Mouse (Mus musculus): ENCODE results near the gene Bmf. TPM values are rescaled to one million over a fixed set of nuclear protein-coding genes. Genes with fewer than 3 reads are reported as not detected.

The Bmf gene
- polyA plus RNA-seq, 1 experiment from 2014 or later = 0.99 TPM

DNA sequence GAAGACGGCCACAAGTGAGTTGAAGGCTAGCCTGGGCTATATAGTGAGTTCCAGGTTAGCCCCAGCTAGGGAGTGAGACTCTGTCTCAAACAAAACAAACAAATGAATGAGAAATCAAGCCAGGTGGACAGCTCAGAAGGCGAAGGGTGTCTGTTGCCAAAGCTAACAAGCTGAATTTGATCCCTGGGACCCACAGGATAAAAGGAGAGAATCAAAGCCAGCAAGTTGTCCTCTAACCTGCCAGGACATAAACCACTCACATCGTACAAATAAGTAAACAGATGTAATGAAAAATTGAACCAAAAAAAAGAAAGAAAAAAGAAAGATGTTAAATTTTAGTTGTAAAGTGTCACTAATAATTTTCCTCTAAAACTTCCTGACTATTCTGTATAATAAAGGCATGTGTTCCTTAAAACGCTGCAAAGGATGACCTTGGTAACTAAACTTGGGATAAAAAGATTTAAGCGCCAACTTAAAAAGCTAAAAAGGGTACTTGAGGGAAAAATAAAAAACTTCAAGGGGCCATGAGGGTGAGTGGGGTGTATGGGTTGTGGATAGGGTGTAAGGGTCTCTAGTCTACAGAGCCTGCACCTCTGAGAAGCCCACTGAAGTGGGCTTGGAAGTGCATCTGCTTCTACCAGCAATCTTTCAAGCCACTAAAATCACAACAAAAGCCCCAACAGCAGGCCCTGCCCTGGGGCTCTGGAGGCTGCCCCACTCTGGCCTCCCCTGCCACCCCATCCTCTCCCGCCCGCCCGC, 39.6 kb downstream of the Bmf start:
- WGBS = 38% methylated on average over 8 of the region's 8 CpGs
- Histone ChIP-seq H3K36me3 (ENCODE audit: control insufficient read depth, insufficient read depth, low read length) (no peaks in the 10 kb centered on the region), H3K4me2 (ENCODE audit: low read depth, low read length) (no peak overlapping the region), H3K27ac (ENCODE audit: low read depth, low read length) (peak overlapping the region; percentile 34; the same call in 1 of the 2 replicates), H3K9me3 (ENCODE audit: control insufficient read depth, low read length) (no peaks in the 10 kb centered on the region), H3K9ac (replicated peaks; ENCODE audit: low read depth, low read length) (no peak overlapping the region), H3K4me1 (ENCODE audit: control insufficient read depth, insufficient read depth, low read length) (peaks cover 8% of the 10 kb centered on the region; the same call in 1 of the 2 replicates), H3K4me3 (ENCODE audit: low read depth, low read length) (no peak overlapping the region), H3K27me3 (ENCODE audit: control insufficient read depth, insufficient read depth, low read length) (no peaks in the 10 kb centered on the region)
- no peak; the same call in 1 of the 2 replicates for ATAC-seq (ENCODE audit: low read depth)

DNA sequence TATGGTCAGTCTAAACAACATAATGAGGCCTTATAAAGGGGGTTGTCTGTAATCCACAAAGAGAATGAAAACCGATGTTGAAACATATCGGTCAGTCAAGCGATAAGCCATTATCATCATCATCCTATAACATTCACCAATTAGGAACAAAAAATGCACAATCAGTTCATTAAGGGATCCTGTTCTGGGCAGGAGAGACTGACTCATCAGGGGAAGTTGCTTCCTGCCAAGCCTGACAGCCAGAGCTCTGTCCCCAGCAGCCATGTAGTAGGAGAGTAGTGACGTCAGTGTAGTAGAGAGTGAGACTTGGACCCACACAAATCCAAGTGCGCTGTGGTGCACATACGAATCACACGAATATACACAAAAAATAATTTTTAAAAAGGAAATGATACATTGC, 42.4 kb downstream of the Bmf start:
- Histone ChIP-seq H3K9me3 (ENCODE audit: control insufficient read depth, low read length) (no peaks in the 10 kb centered on the region), H3K4me3 (ENCODE audit: low read depth, low read length) (no peak overlapping the region), H3K4me2 (ENCODE audit: low read depth, low read length) (no peak overlapping the region), H3K36me3 (ENCODE audit: control insufficient read depth, insufficient read depth, low read length) (no peaks in the 10 kb centered on the region), H3K4me1 (ENCODE audit: control insufficient read depth, insufficient read depth, low read length) (peaks cover 8% of the 10 kb centered on the region; the same call in 1 of the 2 replicates), H3K9ac (replicated peaks; ENCODE audit: low read depth, low read length) (no peak overlapping the region), H3K27ac (ENCODE audit: low read depth, low read length) (no peak overlapping the region), H3K27me3 (ENCODE audit: control insufficient read depth, insufficient read depth, low read length) (no peaks in the 10 kb centered on the region)
- WGBS = 88% methylated on average over 7 of the region's 7 CpGs
- no peak for ATAC-seq (ENCODE audit: low read depth)

DNA sequence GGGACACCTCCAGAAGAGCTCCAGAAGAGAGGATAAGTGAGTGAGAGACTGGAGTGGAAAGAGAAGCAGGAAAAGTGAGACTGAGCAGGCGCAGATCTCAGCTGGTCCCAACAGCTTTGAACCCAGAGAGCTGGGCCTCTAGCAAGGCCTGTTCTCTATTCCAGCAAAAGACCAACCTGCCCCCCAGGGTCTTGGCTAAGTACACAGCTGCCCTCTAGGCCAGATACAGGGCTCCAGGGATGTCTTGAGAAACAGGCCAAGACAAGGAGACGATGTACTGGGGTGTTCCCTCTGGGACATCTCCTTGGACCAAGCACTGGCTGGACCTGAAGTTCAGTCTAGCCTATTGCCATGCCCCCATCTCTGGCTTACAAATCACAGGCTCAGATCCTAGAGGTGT, 49.3 kb downstream of the Bmf start:
- Histone ChIP-seq H3K4me3 (ENCODE audit: low read depth, low read length) (no peak overlapping the region), H3K9ac (replicated peaks; ENCODE audit: low read depth, low read length) (no peak overlapping the region), H3K36me3 (ENCODE audit: control insufficient read depth, insufficient read depth, low read length) (no peaks in the 10 kb centered on the region), H3K27ac (ENCODE audit: low read depth, low read length) (no peak overlapping the region), H3K27me3 (ENCODE audit: control insufficient read depth, insufficient read depth, low read length) (no peaks in the 10 kb centered on the region), H3K4me2 (ENCODE audit: low read depth, low read length) (no peak overlapping the region), H3K4me1 (ENCODE audit: control insufficient read depth, insufficient read depth, low read length) (no peaks in the 10 kb centered on the region), H3K9me3 (ENCODE audit: control insufficient read depth, low read length) (no peaks in the 10 kb centered on the region)
- WGBS = 95% methylated on average over 2 of the region's 2 CpGs
- ATAC-seq (ENCODE audit: low read depth) = no peak

DNA sequence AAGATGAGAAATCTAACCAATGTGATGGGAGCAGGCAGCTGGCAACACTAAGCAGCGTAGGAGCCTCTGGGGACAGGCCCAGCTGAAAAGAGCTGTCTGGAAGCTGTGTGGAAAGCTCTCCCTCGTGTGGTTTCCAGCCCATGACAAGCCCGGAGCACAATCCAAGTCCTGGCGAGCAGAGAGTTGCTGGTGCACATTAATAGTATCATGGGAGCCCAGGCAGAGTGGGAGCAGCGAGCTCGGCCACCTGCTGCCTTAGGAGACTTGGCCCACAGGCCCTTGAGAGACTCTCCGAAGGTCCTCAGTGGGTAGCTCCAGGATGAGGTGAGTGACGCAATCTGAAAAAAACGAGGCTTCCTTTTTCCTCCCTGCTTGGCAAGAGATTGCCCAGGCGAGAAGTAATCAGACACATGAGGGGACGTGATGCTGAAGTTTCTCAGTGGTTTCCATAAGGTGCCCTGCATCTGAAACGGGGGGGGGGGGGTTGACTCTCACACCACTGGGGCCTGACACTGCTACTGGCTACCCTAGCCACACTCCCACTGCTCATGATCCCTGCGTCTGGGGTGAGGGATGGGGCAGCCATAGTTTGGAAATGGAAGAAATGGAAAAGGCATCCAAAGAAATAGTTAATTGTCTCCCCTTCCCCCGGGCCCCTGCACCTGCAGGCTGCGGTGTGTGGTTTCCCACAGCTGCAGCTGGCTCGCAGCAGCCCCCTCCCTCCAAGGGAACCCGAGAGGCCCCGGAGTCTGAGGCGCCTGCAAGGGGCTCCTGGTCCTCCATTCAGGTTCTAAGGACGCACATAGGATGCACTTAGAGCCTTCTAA, 50.1 kb downstream of the Bmf start:
- Histone ChIP-seq H3K27ac (ENCODE audit: low read depth, low read length) (no peak overlapping the region), H3K4me3 (ENCODE audit: low read depth, low read length) (no peak overlapping the region), H3K9me3 (ENCODE audit: control insufficient read depth, low read length) (no peaks in the 10 kb centered on the region), H3K27me3 (ENCODE audit: control insufficient read depth, insufficient read depth, low read length) (no peaks in the 10 kb centered on the region), H3K4me1 (ENCODE audit: control insufficient read depth, insufficient read depth, low read length) (no peaks in the 10 kb centered on the region), H3K9ac (replicated peaks; ENCODE audit: low read depth, low read length) (no peak overlapping the region), H3K4me2 (ENCODE audit: low read depth, low read length) (no peak overlapping the region), H3K36me3 (ENCODE audit: control insufficient read depth, insufficient read depth, low read length) (no peaks in the 10 kb centered on the region)
- ATAC-seq (ENCODE audit: low read depth) = peak; percentile 73; the same call in 1 of the 2 replicates
- 35% methylated on average over 20 of the region's 20 CpGs for WGBS

DNA sequence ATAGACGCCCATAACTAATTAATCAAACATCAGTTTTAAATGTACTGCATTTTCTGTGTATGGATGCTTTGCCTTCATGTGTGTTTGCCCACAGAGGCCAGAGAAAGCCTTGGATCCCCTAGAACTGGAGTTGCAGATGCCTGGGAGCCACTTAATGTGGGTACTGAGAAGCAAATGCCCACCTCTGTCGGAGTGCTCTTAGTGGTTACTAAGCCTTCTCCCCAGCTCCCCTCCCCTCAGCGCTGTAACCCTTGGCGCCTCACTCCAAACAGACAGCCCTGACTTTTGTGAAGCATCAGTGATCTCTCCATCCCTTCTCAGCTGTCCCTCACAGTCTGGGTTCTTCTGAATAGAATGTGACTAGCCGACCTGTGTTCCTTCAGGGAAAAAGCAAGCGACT, 51.0 kb downstream of the Bmf start:
- no peak overlapping the region for H3K9ac ChIP-seq (replicated peaks; ENCODE audit: low read depth, low read length)
- H3K4me3 ChIP-seq (ENCODE audit: low read depth, low read length) = no peak overlapping the region
- 83% methylated on average over 6 of the region's 6 CpGs for WGBS
- H3K36me3 ChIP-seq (ENCODE audit: control insufficient read depth, insufficient read depth, low read length) = no peaks in the 10 kb centered on the region
- H3K4me1 ChIP-seq (ENCODE audit: control insufficient read depth, insufficient read depth, low read length) = no peaks in the 10 kb centered on the region
- no peaks in the 10 kb centered on the region for H3K27me3 ChIP-seq (ENCODE audit: control insufficient read depth, insufficient read depth, low read length)
- no peak overlapping the region for H3K27ac ChIP-seq (ENCODE audit: low read depth, low read length)
- H3K4me2 ChIP-seq (ENCODE audit: low read depth, low read length) = no peak overlapping the region
- no peaks in the 10 kb centered on the region for H3K9me3 ChIP-seq (ENCODE audit: control insufficient read depth, low read length)
- no peak for ATAC-seq (ENCODE audit: low read depth)

DNA sequence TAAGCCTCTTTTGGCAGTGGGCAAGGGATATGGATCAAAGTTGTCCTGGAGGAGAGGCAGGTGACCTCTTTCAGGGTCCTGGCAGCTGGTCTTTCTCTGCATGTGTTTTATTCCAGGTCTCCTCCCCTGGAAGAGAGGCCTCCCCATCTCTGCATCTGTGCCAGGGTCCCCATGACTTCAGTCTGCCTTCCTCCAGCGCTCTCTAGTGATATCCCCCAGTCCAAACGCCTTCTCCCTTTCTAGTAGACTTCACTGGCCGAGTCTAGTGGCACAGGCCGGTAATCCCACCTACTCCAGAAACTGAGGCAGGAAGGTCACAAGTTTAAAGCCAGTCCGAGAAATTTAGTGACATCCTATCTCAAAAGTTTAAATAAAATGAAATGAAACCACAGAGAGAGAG, 51.6 kb downstream of the Bmf start:
- Histone ChIP-seq H3K36me3 (ENCODE audit: control insufficient read depth, insufficient read depth, low read length) (no peaks in the 10 kb centered on the region), H3K4me2 (ENCODE audit: low read depth, low read length) (no peak overlapping the region), H3K9ac (replicated peaks; ENCODE audit: low read depth, low read length) (no peak overlapping the region), H3K9me3 (ENCODE audit: control insufficient read depth, low read length) (no peaks in the 10 kb centered on the region), H3K27me3 (ENCODE audit: control insufficient read depth, insufficient read depth, low read length) (no peaks in the 10 kb centered on the region), H3K27ac (ENCODE audit: low read depth, low read length) (no peak overlapping the region), H3K4me3 (ENCODE audit: low read depth, low read length) (no peak overlapping the region), H3K4me1 (ENCODE audit: control insufficient read depth, insufficient read depth, low read length) (no peaks in the 10 kb centered on the region)
- WGBS = 85% methylated on average over 5 of the region's 5 CpGs
- no peak for ATAC-seq (ENCODE audit: low read depth)

DNA sequence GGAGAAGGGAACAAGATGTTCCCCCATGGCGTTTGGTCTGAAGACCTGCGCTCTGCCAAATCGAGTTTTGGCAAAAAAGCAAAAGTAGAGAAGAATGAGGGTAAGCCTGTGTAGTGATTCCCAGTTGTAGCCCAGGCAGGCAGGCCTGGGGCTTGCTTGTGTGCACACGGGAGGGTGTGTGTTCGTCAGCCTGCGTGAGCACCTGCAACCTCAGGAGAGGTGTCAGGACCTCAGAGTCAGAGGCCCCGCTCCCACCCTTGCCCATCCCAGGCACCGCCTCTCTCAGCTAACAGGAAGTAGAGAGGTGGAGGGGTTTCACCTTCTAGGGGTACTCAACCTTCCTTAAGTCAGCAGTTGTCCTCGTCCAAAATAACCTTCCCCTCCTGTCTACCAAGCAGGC, 54.5 kb downstream of the Bmf start:
- no peak overlapping the region for H3K4me3 ChIP-seq (ENCODE audit: low read depth, low read length)
- no peaks in the 10 kb centered on the region for H3K27me3 ChIP-seq (ENCODE audit: control insufficient read depth, insufficient read depth, low read length)
- no peak overlapping the region for H3K4me2 ChIP-seq (ENCODE audit: low read depth, low read length)
- no peaks in the 10 kb centered on the region for H3K9me3 ChIP-seq (ENCODE audit: control insufficient read depth, low read length)
- no peaks in the 10 kb centered on the region for H3K4me1 ChIP-seq (ENCODE audit: control insufficient read depth, insufficient read depth, low read length)
- no peaks in the 10 kb centered on the region for H3K36me3 ChIP-seq (ENCODE audit: control insufficient read depth, insufficient read depth, low read length)
- no peak overlapping the region for H3K27ac ChIP-seq (ENCODE audit: low read depth, low read length)
- WGBS = 78% methylated on average over 9 of the region's 9 CpGs
- no peak for ATAC-seq (ENCODE audit: low read depth)
- H3K9ac ChIP-seq (replicated peaks; ENCODE audit: low read depth, low read length) = no peak overlapping the region

DNA sequence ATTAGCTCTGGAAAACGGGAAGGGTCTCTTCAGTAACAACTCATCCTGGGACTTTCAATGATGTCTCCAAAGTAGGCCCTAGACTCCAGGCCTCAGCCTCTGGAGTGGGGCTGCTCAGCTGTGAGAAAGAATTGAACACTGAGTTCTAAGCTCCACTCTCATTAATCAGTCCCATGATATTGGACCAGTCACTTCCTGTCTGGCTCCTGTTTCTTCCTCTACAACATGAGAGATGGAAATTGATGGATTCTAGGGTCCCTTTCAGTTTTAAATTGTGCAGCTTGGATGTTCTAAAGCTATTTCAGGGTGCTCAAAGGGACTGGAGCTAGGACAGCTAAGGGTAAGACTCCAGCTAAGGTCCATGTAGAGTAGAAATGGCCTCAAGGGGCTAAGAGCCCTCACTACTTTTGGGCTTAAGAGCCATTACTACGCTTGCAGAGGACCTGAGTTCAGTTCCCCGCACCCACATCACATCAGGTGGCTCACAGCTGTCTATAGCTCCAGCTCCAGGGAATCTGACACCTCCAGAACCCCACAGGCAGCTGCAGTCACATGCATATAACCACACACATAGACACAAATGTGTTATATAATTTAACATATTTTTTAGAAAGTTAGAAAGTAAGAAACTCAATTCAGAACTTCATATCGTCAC, 57.6 kb downstream of the Bmf start:
- H3K4me1 ChIP-seq (ENCODE audit: control insufficient read depth, insufficient read depth, low read length) = no peaks in the 10 kb centered on the region
- H3K4me3 ChIP-seq (ENCODE audit: low read depth, low read length) = no peak overlapping the region
- ATAC-seq (ENCODE audit: low read depth) = no peak
- H3K27ac ChIP-seq (ENCODE audit: low read depth, low read length) = no peak overlapping the region
- no peak overlapping the region for H3K4me2 ChIP-seq (ENCODE audit: low read depth, low read length)
- no peaks in the 10 kb centered on the region for H3K27me3 ChIP-seq (ENCODE audit: control insufficient read depth, insufficient read depth, low read length)
- no peaks in the 10 kb centered on the region for H3K9me3 ChIP-seq (ENCODE audit: control insufficient read depth, low read length)
- no peak overlapping the region for H3K9ac ChIP-seq (replicated peaks; ENCODE audit: low read depth, low read length)
- WGBS = 86% methylated on average over 4 of the region's 4 CpGs
- no peaks in the 10 kb centered on the region for H3K36me3 ChIP-seq (ENCODE audit: control insufficient read depth, insufficient read depth, low read length)

Data from neural tube, embryonic 14.5 days (tissue).